Mouse (Mus musculus) kidney, postnatal 14 days (tissue): ENCODE measurements around the gene Sprn.
A peak's percentile ranks its signal among the peaks of the same experiment; 100 is the strongest.
"Not testable (repeated sequence)": the region's sequence is repeated elsewhere in the genome, so short reads cannot be mapped to it uniquely, and the experiment has no call there.

Experiments used
- DNase-seq: peaks from one replicate; pipeline ENCODE4 v3.0.0; 2022; ENCODE audit warnings: mixed read lengths

Sprn gene

GRCm38 (mm10) chr7:140141350-140141749, 13.3 kb downstream of the Sprn start:
- DNase-seq: peak; percentile 78

DNA sequence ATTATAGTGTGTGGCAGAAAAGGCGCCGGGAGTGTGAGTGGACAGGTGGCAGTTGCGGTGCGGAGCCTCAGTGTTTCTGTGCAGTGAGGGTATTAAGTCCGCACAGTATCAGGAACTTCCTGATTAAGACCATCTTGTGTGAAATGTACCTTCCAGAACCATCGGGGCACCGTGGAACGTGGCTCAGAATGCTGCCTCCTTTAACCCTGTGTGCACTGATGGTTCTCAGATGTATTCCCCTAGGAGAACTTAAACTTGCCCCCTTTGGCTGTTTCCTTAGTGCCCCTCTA, 16.7 kb downstream of the Sprn start:
- no peak for DNase-seq

DNA sequence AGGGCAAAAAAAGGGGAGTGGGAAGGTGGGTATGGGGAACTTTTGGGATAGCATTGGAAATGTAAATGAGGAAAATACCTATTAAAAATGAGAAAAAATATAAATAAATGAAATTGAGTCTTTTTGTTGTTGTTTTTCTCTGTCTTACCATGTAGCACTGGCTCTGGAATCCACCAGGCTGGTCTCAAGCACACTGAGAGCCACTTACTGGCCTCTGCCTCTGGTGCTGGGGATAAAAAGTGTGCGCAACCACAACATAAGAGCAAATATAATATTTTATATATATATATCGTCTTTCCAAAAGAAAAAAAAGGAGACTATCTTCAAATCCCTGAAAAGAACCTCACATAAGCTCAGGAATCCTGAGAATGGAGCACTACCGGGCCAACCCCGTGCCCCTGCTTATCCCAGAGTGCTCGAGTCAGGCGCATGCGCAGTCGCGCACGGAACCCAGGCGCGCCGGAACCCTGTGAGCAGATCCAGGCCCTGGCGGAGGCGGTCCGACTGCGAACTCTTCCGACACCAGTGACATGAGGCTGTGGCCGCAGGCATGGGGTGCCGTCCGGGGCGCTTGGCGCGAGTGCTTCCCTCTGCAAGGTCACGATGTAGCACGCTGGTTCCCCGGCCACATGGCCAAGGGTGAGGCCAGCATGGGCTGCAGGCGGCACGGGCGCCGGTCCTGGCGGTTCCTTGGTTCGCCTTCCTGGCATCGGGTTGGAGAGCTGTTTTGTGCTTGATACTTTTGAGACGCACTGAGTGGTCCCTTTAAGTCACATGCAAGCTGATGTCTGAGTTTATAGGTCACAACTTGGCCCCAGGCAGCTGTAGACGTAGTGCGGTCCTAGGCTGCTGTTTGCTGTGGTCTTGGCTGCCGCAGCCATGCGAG, 17.3 kb downstream of the Sprn start, which contains the start of gene Mtg1:
Gene Mtg1 (plus strand): TSS at position 430 of the 886 bp plus-strand sequence.
- DNase-seq: peak; percentile 98

- no peak for DNase-seq
Observed at GRCm38 (mm10) chr7:140135106-140135770, 19.4 kb downstream of the Sprn start.

DNA sequence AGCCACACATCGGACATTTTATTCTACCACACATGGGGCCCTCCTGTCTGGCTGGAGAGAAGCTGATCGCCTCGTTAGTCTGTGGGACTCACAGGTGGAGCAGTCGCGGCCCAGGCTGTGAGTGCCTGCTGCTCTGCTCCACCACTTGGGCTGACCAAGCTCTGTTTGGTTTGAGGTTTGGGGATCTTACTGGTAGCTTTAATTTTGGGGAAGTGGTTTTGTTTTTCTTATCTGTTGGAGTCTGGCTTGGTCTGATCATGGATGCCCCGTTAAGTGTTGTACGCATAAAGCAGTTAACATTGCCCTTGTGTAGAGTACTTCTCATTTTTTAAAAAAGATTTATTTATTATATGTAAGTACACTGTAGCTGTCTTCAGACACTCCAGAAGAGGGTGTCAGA, 20.6 kb downstream of the Sprn start:
- DNase-seq: not testable (repeated sequence)

- not testable (repeated sequence) for DNase-seq
Observed at GRCm38 (mm10) chr7:140132184-140132583, 22.5 kb downstream of the Sprn start.

DNA sequence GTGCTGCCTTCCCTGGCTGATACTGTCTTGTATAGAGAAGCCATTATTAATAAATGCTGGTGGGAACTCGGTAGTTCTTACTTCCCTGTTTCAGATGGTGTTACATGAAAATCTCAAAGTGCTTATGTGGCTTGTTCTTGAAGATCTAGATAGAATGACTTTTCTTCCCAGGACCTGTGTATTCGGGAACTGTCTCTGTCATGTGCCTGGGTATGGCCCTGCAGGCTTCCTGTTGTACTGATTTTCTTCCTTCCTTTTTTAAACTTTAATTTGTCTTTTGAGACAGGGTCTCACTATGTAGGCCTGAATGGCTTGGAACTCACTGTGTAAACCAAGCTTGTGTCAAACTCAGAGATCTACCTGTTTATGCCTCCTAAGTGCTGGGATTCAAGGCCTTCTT, 26.8 kb downstream of the Sprn start:
- DNase-seq: no peak

GRCm38 (mm10) chr7:140126934-140127333, 27.7 kb downstream of the Sprn start:
- no peak for DNase-seq

DNA sequence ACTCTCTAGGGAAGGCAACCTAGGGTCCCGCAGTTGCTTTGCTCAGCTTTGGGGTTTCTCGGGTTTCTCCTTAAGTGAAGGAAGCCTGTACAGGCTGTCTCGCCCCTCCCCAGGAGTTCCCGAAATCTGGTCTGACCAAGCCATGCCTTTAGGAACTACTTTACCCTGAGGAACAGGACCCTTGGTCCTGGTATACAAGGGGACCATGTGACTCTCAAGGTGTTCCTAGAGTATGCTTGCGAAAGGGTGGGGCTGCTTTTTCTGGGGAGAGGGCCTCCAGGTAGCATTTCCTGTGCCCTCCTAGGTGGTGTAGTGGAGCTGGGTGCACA, 28.7 kb downstream of the Sprn start:
- DNase-seq: no peak

DNA sequence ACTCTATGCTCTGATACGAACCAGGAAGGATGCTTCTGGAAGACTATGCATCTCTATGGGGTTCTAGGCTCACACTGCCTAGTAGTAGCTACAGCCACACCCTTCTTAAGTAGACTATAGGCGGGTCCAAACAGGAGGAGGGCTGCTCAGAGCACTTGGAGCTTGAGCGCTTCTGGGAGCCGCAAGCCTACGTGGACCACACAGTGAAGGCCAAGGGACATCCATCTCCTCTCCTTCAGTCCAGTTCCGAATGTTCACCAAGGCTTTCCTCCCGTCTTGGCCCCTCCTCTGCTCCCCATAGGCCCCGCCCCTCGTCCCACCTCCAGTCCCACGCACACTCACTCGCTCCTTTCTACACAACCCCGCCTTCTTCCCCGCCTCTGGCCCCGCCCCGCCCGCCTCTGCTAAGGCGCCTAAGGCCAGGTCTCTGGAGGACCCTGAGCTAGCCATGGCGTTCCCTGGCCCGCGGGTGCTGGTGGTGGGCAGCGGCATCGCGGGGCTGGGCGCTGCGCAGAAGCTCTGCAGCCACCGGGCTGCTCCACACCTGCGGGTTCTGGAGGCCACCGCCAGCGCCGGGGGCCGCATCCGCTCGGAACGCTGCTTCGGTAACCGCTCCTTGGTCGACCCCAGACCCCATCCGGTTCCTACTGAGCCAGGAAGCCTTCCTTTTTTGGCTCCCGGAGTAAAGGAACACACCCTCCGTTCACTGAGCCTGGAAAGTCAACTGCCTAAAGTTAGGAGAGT, 29.2 kb downstream of the Sprn start:
- peak; percentile 96 for DNase-seq

- DNase-seq: no peak
Observed at GRCm38 (mm10) chr7:140124382-140124781, 30.3 kb downstream of the Sprn start.

DNA sequence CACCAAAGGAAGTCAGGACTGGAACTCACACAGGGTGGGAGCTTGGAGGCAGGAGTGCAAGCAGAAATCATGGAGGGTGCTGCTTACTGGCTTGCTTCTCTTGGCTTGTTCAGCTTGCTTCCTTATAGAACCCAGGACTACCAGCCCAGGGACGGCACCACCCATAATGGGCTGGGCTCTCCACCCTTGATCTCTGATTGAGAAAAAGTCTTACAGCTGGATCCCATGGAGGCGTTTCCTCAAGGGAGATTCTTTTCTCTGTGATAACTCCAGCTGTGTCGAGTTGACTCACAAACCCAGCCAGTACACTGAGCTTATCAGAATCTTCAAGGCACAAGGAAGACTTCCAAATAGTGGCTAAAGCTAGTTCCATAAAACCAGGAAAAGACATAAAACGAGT, 31.9 kb downstream of the Sprn start:
- no peak for DNase-seq

GRCm38 (mm10) chr7:140121338-140121910, 33.3 kb downstream of the Sprn start:
- DNase-seq: no peak

DNA sequence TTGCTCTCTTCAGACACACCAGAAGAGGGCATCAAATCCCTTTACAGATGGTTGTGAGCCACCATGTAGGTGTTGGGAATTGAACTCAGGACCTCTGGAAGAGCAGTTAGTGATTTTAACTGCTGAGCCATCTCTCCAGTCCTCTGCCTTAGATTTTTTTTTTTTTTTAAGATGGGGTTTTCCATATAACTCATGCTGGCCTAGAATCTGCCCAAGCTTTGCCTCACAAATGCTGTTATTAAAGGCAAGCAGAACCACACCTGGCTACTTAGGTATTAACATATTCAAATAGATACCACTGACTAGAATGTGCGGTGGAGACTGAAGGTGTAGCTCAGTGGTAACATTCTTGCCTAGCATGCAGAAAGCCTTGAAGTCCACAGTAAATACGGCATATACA, 34.2 kb downstream of the Sprn start:
- no peak for DNase-seq

DNA sequence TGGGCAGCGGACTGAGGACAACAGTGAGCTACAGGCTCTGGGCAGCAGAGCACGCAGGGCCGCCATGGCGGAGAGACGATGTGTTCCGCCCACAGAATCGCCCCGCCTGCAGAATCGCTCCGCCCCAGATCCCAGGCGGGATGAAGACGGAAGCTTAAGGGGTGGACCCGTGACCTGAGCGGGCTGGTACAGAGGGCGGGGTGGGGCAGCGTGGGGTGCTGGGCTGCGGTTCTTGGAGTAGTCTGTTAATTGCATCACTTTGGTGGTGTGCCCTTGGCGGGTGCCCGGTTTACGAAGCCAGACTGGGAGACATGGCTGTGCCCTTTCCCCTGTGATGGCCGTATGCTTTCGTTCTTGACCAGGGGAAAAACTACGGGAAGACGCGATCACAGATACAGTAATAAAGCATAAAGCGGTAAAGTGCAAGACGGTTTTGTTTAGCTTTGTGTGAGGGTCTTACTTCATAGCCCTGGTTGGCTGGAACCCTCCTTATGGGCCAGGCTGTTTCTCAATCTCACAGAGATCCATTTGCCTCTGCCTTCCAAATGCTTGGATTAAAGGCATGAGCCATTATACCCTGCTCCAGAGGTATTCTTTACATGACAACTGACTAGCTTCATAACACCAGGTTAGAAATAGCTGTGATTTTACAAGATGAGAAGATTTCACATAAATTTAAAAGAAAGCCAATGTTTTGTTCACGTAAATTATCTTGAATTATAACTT, 38.2 kb downstream of the Sprn start, which contains the start of gene Echs1:
Gene Echs1 (minus strand): TSS at position 148 of the 726 bp plus-strand sequence.
- peak; percentile 94 for DNase-seq

- peak; percentile 76 for DNase-seq
Observed at GRCm38 (mm10) chr7:140115583-140116328, 38.9 kb downstream of the Sprn start, which contains the start of gene Paox. Gene Paox, plus strand, starts transcription at chr7:140115799.

DNA sequence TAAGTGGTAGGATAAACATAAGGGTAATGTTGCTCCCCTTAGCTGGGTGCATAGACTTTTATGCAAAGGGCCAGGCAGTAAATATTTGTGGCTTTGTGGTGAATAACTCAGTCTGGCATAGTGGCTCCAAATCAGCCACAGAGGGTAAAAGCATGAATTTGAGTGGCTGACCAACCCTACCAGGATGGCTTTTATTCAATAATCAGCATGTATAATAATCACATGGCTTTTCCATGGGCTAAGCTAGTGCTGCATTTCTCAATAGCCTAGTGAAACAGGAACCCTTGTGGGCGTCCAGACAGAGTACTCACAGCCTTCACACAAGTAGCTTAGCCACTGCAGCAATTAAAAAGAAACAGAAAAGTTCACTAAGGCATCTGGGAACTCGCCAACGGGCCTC, 42.7 kb downstream of the Sprn start:
- no peak for DNase-seq

GRCm38 (mm10) chr7:140104009-140104408, 50.7 kb downstream of the Sprn start:
- no peak for DNase-seq

- peak; percentile 93 for DNase-seq
Observed at GRCm38 (mm10) chr7:140101993-140102860, 52.5 kb downstream of the Sprn start, which contains the start of gene Fuom. Gene Fuom, minus strand, starts transcription at chr7:140102441.

GRCm38 (mm10) chr7:140101498-140101897, 53.2 kb downstream of the Sprn start:
- DNase-seq: no peak
